Mouse (Mus musculus): Measurements from ENCODE around the gene Tnfrsf25. TPM values are rescaled to one million over a fixed set of nuclear protein-coding genes. Genes with fewer than 3 reads are reported as not detected.

Gene Tnfrsf25
- polyA plus RNA-seq, 1 experiment = 0.37 TPM

- no peak for TF ChIP-seq TAL1 (IDR thresholded peaks at IDR 0.05; ENCODE audit: low read length)
- TF ChIP-seq GATA1 (IDR thresholded peaks at IDR 0.05; ENCODE audit: low read length) = no peak
- H3K27me3 ChIP-seq (ENCODE audit: control insufficient read depth) = peaks cover 29% of the 10 kb centered on the region
- no peak overlapping the region for H3K4me3 ChIP-seq (replicated peaks)
Observed at GRCm38 (mm10) chr4:152169103-152169502, 53.4 kb downstream of the Tnfrsf25 start.

More at GRCm38 (mm10) chr4:152169103-152169502, 53.4 kb downstream of the Tnfrsf25 start:
- Histone ChIP-seq H3K9me3 (ENCODE audit: control insufficient read depth, low read length) (peaks cover 3% of the 10 kb centered on the region), H3K4me1 (ENCODE audit: control insufficient read depth) (peaks cover 4% of the 10 kb centered on the region; the same call in 1 of the 2 replicates), H3K36me3 (ENCODE audit: control insufficient read depth) (no peaks in the 10 kb centered on the region)

Other genes with a start within 250 kb of the Tnfrsf25 start
- 7.6 and 11.2 TPM in 2 replicates for gene Dnajc11, start 182.2 kb upstream of the Tnfrsf25 start, polyA plus RNA-seq (2012)
- gene Thap3, start 126.9 kb upstream of the Tnfrsf25 start, polyA plus RNA-seq (2012) = 1.8 and 2.4 TPM in 2 replicates
- 0.99 and 1.0 TPM in 2 replicates for gene Phf13, start 119.7 kb upstream of the Tnfrsf25 start, polyA plus RNA-seq (2012)
- 0.97 and 1.1 TPM in 2 replicates for gene Klhl21, start 107.1 kb upstream of the Tnfrsf25 start, polyA plus RNA-seq (2012)
- gene Zbtb48, start 88.3 kb upstream of the Tnfrsf25 start, polyA plus RNA-seq (2012) = 0.82 and 0.86 TPM in 2 replicates
- not detected in 2 replicates for gene Tas1r1, start 77.4 kb upstream of the Tnfrsf25 start, polyA plus RNA-seq (2012)
- 0.72 and 0.87 TPM in 2 replicates for gene Nol9, start 76.6 kb upstream of the Tnfrsf25 start, polyA plus RNA-seq (2012)
- gene Plekhg5, start 43.4 kb upstream of the Tnfrsf25 start, polyA plus RNA-seq (2012) = 9.9 and 10.0 TPM in 2 replicates
- 0.08 and 0.11 TPM in 2 replicates for gene Espn, start 36.4 kb downstream of the Tnfrsf25 start, polyA plus RNA-seq (2012)
- gene Hes2, start 42.9 kb downstream of the Tnfrsf25 start, polyA plus RNA-seq (2012) = not detected in 2 replicates
- gene Acot7, start 62.2 kb downstream of the Tnfrsf25 start, polyA plus RNA-seq (2012) = 0.40 and 0.51 TPM in 2 replicates
- gene Gpr153, start 158.3 kb downstream of the Tnfrsf25 start, polyA plus RNA-seq (2012) = not detected in 2 replicates
- not detected in 2 replicates for gene Hes3, start 175.7 kb downstream of the Tnfrsf25 start, polyA plus RNA-seq (2012)
- gene Icmt, start 181.3 kb downstream of the Tnfrsf25 start, polyA plus RNA-seq (2012) = 1.6 and 2.6 TPM in 2 replicates
- 0.01 TPM in 1 of 2 replicates, not detected in the other for gene Rnf207, start 203.1 kb downstream of the Tnfrsf25 start, polyA plus RNA-seq (2012)
- 13.4 and 13.6 TPM in 2 replicates for gene Rpl22, start 209.8 kb downstream of the Tnfrsf25 start, polyA plus RNA-seq (2012)
- gene Chd5, start 222.7 kb downstream of the Tnfrsf25 start, polyA plus RNA-seq (2012) = under 0.01 and 0.02 TPM in 2 replicates

All from erythroblast, embryonic 14.5 days (primary cell).